Mouse (Mus musculus) gastrocnemius, postnatal 14 days (tissue): Measurements from ENCODE around the gene Snx5. TPM values are rescaled to one million over a fixed set of nuclear protein-coding genes. Genes with fewer than 3 reads are reported as not detected.

Source experiments
- total RNA-seq, 2 experiments: library from RNA; stranded (reverse); gene quantifications; 2 replicates each; pipeline ENCODE4 v1.2.3; 2021

Gene Snx5
- total RNA-seq, 2 experiments from 2014 or later, result 45.5 to 53.2 TPM

Other genes with a start within 250 kb of the Snx5 start
- not detected for gene Banf2, start 237.8 kb downstream of the Snx5 start, total RNA-seq
- 1 to 10 TPM; 5.4 to 5.6 TPM for gene Mgme1, start 243 bp downstream of the Snx5 start, total RNA-seq
- gene Ovol2, start 61.2 kb upstream of the Snx5 start, total RNA-seq, result not detected
- 10 to 100 TPM; 15.4 to 18.8 TPM for gene Kat14, start 98.1 kb upstream of the Snx5 start, total RNA-seq
- 1 to 10 TPM; 5.7 to 6.5 TPM for gene Pet117, start 98.1 kb upstream of the Snx5 start, total RNA-seq